Mouse (Mus musculus): ENCODE results near the gene Ankrd65. TPM values are rescaled to one million over a fixed set of nuclear protein-coding genes. Genes with fewer than 3 reads are reported as not detected.

Ankrd65 gene
- polyA plus RNA-seq, 1 experiment from 2014 or later = 0.34 TPM

- WGBS (ENCODE audit: insufficient replicate concordance) = 79% methylated on average over 4 of the region's 4 CpGs
- TF ChIP-seq CTCF (IDR thresholded peaks at IDR 0.05; ENCODE audit: low read depth) (no peak), EP300 (IDR thresholded peaks at IDR 0.05; ENCODE audit: low read depth) (no peak)
- no peaks in the 10 kb centered on the region for H3K36me3 ChIP-seq (replicated peaks; ENCODE audit: insufficient read depth, low read length)
- peaks cover 14% of the 10 kb centered on the region for H3K27me3 ChIP-seq (ENCODE audit: insufficient read depth, low read length)
- no peak for ATAC-seq
- H3K4me2 ChIP-seq (ENCODE audit: low read depth, low read length) = no peak overlapping the region
- DNase-seq = no peak
- no peak overlapping the region for H3K4me3 ChIP-seq (ENCODE audit: low read depth, low read length)
- peaks cover 17% of the 10 kb centered on the region for H3K4me1 ChIP-seq (ENCODE audit: insufficient read depth)
- no peak overlapping the region for H3K9ac ChIP-seq (replicated peaks)
- H3K27ac ChIP-seq (ENCODE audit: low read depth) = no peak overlapping the region
- H3K9me3 ChIP-seq (ENCODE audit: low read length) = no peaks in the 10 kb centered on the region
Observed at GRCm38 (mm10) chr4:155779498-155779897, 10.7 kb upstream of the Ankrd65 start.

DNA sequence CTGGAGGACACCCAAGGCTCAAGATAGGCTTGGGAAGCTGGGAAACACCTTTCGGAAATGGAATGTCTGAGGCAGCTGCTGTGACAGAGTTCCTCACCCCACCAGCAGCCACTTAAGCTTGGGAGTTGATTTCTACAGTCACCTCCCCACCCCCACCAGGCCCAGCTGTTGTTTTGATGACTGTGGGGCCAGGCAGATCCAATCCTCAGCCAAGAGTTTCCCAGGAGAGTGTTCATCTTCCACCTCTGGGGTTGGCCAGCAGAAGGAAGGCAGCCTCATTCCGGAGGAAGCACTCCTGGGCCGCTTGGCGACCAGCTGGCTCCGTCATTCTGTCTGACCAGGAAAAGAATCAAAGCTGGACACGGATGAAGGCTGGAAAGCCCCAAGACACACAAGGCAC, 9.3 kb upstream of the Ankrd65 start:
- H3K27ac ChIP-seq (ENCODE audit: low read depth) = no peak overlapping the region
- no peaks in the 10 kb centered on the region for H3K36me3 ChIP-seq (replicated peaks; ENCODE audit: insufficient read depth, low read length)
- no peaks in the 10 kb centered on the region for H3K9me3 ChIP-seq (ENCODE audit: low read length)
- ATAC-seq (no peak), DNase-seq (no peak)
- H3K4me1 ChIP-seq (ENCODE audit: insufficient read depth) = peaks cover 21% of the 10 kb centered on the region
- H3K27me3 ChIP-seq (ENCODE audit: insufficient read depth, low read length) = peaks cover 8% of the 10 kb centered on the region; the same call in 1 of the 2 replicates
- H3K4me2 ChIP-seq (ENCODE audit: low read depth, low read length) = no peak overlapping the region
- 48% methylated on average over 6 of the region's 6 CpGs for WGBS (ENCODE audit: insufficient replicate concordance)
- no peak overlapping the region for H3K9ac ChIP-seq (replicated peaks)
- TF ChIP-seq CTCF (IDR thresholded peaks at IDR 0.05; ENCODE audit: low read depth) = no peak
- TF ChIP-seq EP300 (IDR thresholded peaks at IDR 0.05; ENCODE audit: low read depth) = no peak
- H3K4me3 ChIP-seq (ENCODE audit: low read depth, low read length) = no peak overlapping the region

DNA sequence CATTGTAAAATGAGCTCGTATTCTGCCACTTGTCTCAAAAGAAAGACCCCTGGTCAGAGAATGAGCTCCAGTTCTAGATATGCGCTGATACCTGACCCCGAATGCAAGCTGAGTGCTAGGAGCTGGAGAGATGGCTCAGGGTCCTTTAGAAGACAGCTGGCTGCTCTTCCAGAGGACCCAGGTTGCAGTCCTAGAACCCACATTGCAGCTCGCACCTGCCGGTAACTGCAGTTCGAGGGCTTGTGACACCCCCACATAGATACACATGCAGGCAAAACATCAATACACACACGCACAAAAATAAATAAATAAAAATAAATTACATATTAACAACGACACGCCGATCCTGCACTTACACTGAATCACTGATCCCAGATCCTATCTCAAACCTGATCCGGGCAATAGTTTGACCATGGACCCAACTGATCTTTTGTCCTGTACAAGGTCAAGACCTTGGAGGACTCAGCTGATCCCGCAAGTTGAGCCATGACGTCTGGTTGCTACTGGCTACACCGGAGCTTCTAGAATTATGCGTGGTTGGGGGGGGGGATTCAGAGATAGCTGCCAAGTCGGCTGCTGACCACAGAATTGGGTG, 6.7 kb upstream of the Ankrd65 start:
- TF ChIP-seq EP300 (IDR thresholded peaks at IDR 0.05; ENCODE audit: low read depth) (no peak), CTCF (IDR thresholded peaks at IDR 0.05; ENCODE audit: low read depth) (no peak)
- Histone ChIP-seq H3K4me3 (ENCODE audit: low read depth, low read length) (peak overlapping the region; percentile 66), H3K9ac (replicated peaks) (peak overlapping the region; percentile 68), H3K4me2 (ENCODE audit: low read depth, low read length) (peak overlapping the region; percentile 86), H3K36me3 (replicated peaks; ENCODE audit: insufficient read depth, low read length) (no peaks in the 10 kb centered on the region), H3K9me3 (ENCODE audit: low read length) (no peaks in the 10 kb centered on the region), H3K27ac (ENCODE audit: low read depth) (peak overlapping the region; percentile 77), H3K4me1 (ENCODE audit: insufficient read depth) (peaks cover 17% of the 10 kb centered on the region), H3K27me3 (ENCODE audit: insufficient read depth, low read length) (peaks cover 3% of the 10 kb centered on the region; the same call in 1 of the 2 replicates)
- 35% methylated on average over 16 of the region's 16 CpGs for WGBS (ENCODE audit: insufficient replicate concordance)
- DNase-seq (no peak), ATAC-seq (peak; percentile 61)

- H3K9ac ChIP-seq (replicated peaks) = peak overlapping the region; percentile 68
- no peaks in the 10 kb centered on the region for H3K36me3 ChIP-seq (replicated peaks; ENCODE audit: insufficient read depth, low read length)
- H3K27me3 ChIP-seq (ENCODE audit: insufficient read depth, low read length) = peaks cover 3% of the 10 kb centered on the region; the same call in 1 of the 2 replicates
- DNase-seq = peak; percentile 76
- peak overlapping the region; percentile 86 for H3K4me2 ChIP-seq (ENCODE audit: low read depth, low read length)
- H3K4me3 ChIP-seq (ENCODE audit: low read depth, low read length) = peak overlapping the region; percentile 66
- H3K27ac ChIP-seq (ENCODE audit: low read depth) = peak overlapping the region; percentile 77
- H3K9me3 ChIP-seq (ENCODE audit: low read length) = no peaks in the 10 kb centered on the region
- no peak for TF ChIP-seq EP300 (IDR thresholded peaks at IDR 0.05; ENCODE audit: low read depth)
- peak; percentile 78 for TF ChIP-seq CTCF (IDR thresholded peaks at IDR 0.05; ENCODE audit: low read depth)
- peaks cover 17% of the 10 kb centered on the region for H3K4me1 ChIP-seq (ENCODE audit: insufficient read depth)
- under 1% methylated on average over 51 of the region's 52 CpGs for WGBS (ENCODE audit: insufficient replicate concordance)
- ATAC-seq = peak; percentile 72
Observed at GRCm38 (mm10) chr4:155784081-155784701, 6.0 kb upstream of the Ankrd65 start.

DNA sequence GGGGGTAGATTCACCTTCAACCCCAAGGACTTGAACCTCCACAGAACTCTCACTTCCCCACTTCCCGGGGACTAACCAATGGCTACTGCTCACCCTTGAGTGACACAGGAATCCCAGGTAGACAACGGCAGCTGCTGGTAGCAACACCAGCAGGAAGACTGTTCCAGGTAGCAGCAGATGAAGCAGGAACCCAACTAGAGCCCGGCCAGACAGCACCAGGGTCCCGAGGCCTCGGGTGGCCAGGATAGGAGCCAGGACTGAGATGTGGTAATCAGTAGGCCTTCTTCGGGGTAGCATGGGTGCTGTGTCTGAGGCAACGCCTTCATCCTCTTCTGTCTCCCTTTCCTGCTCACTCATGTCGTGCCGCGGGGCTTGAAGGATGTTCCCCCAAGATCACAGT, 5.0 kb upstream of the Ankrd65 start:
- Histone ChIP-seq H3K9me3 (ENCODE audit: low read length) (no peaks in the 10 kb centered on the region), H3K9ac (replicated peaks) (no peak overlapping the region; the same call in 1 of the 2 replicates), H3K4me1 (ENCODE audit: insufficient read depth) (peaks cover 17% of the 10 kb centered on the region), H3K27me3 (ENCODE audit: insufficient read depth, low read length) (peaks cover 3% of the 10 kb centered on the region; the same call in 1 of the 2 replicates), H3K27ac (ENCODE audit: low read depth) (peak overlapping the region; percentile 14; the same call in 1 of the 2 replicates), H3K4me3 (ENCODE audit: low read depth, low read length) (no peak overlapping the region), H3K36me3 (replicated peaks; ENCODE audit: insufficient read depth, low read length) (no peaks in the 10 kb centered on the region), H3K4me2 (ENCODE audit: low read depth, low read length) (0 out of 2 replicates have a peak overlapping the region, but pooled peaks have one; percentile 9)
- ATAC-seq = no peak
- no peak for TF ChIP-seq EP300 (IDR thresholded peaks at IDR 0.05; ENCODE audit: low read depth)
- TF ChIP-seq CTCF (IDR thresholded peaks at IDR 0.05; ENCODE audit: low read depth) = no peak
- 80% methylated on average over 10 of the region's 10 CpGs for WGBS (ENCODE audit: insufficient replicate concordance)
- DNase-seq = no peak

DNA sequence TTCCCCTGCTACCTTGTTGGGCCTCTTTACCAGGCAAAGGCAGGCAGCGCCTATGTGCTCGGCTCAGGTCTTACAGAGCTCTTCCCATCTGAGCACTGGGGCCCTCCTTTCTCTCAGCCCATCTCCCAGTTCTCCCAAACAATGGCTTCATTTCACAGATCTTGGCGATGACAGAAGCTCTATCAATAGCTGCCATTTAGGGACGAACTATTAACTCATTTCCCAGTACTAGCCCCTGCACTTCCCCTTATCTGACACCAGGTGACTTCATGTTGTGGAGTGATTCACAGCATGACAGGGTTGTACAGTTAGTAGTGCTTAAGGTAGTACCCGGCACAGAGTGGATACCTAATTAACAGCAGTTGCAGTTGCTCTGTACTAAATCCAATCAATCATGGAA, 4.4 kb upstream of the Ankrd65 start, which contains the start of gene Tmem88b:
Gene Tmem88b, minus strand, starts transcription at position 56 of the 400 bp plus-strand sequence.
- H3K27ac ChIP-seq (ENCODE audit: low read depth) = peak within 1 kb of the TSS; percentile 14; the same call in 1 of the 2 replicates
- peaks cover 21% of the 10 kb centered on the region for H3K4me1 ChIP-seq (ENCODE audit: insufficient read depth)
- DNase-seq (no peak), ATAC-seq (no peak)
- H3K36me3 ChIP-seq (replicated peaks; ENCODE audit: insufficient read depth, low read length) = no peaks in the 10 kb centered on the region
- H3K9ac ChIP-seq (replicated peaks) = no peak within 1 kb of the TSS; the same call in none of the 2 replicates
- peaks cover 3% of the 10 kb centered on the region; the same call in 1 of the 2 replicates for H3K27me3 ChIP-seq (ENCODE audit: insufficient read depth, low read length)
- no peaks in the 10 kb centered on the region for H3K9me3 ChIP-seq (ENCODE audit: low read length)
- H3K4me3 ChIP-seq (ENCODE audit: low read depth, low read length) = peak within 1 kb of the TSS; percentile 66
- WGBS (ENCODE audit: insufficient replicate concordance) = 67% methylated on average over 5 of the region's 5 CpGs
- TF ChIP-seq EP300 (IDR thresholded peaks at IDR 0.05; ENCODE audit: low read depth) (no peak), CTCF (IDR thresholded peaks at IDR 0.05; ENCODE audit: low read depth) (peak; percentile 59)
- H3K4me2 ChIP-seq (ENCODE audit: low read depth, low read length) = peak within 1 kb of the TSS; percentile 86
